Mouse (Mus musculus) c-Kit-positive CD71-positive TER-119-positive erythroid progenitor cells, embryonic 14.5 days (primary cell): ENCODE data around the gene Kctd2.
"Not testable (repeated sequence)": the region's sequence is repeated elsewhere in the genome, so short reads cannot be mapped to it uniquely, and the experiment has no call there.

ENCODE experiments used
- DNase-seq: peaks from one replicate; pipeline ENCODE4 v3.0.0-alpha.2; 2013; ENCODE audit warnings: low spot score

Kctd2 gene

GRCm38 (mm10) chr11:115419531-115420237 is at the start of gene Kctd2, which contains the start of gene Atp5h:
Kctd2 (plus strand) TSS chr11:115420128.
Atp5h (minus strand) TSS chr11:115419962.
- DNase-seq = peak; percentile 94

- DNase-seq = no peak
Measured at GRCm38 (mm10) chr11:115370368-115370767, 49.6 kb upstream of the Kctd2 start.

GRCm38 (mm10) chr11:115371354-115371753 is 48.6 kb upstream of the Kctd2 start:
- DNase-seq = no peak

- DNase-seq = no peak
Measured at GRCm38 (mm10) chr11:115372015-115372414, 47.9 kb upstream of the Kctd2 start.

GRCm38 (mm10) chr11:115372737-115373136 is 47.2 kb upstream of the Kctd2 start:
- DNase-seq = no peak

- DNase-seq = no peak
Measured at GRCm38 (mm10) chr11:115373805-115374694, 45.9 kb upstream of the Kctd2 start.

GRCm38 (mm10) chr11:115374695-115375425 is 45.1 kb upstream of the Kctd2 start:
- DNase-seq = no peak

- no peak for DNase-seq
Measured at GRCm38 (mm10) chr11:115376722-115377121, 43.2 kb upstream of the Kctd2 start.

- no peak for DNase-seq
Measured at GRCm38 (mm10) chr11:115377254-115377653, 42.7 kb upstream of the Kctd2 start.

- DNase-seq = no peak
Measured at GRCm38 (mm10) chr11:115377854-115378253, 42.1 kb upstream of the Kctd2 start.

GRCm38 (mm10) chr11:115381276-115381675 is 38.7 kb upstream of the Kctd2 start:
- no peak for DNase-seq

GRCm38 (mm10) chr11:115381743-115382539 is 38.0 kb upstream of the Kctd2 start, which contains the start of gene Cdr2l:
Cdr2l (plus strand) TSS chr11:115381916.
- DNase-seq = no peak

GRCm38 (mm10) chr11:115382891-115383290 is 37.0 kb upstream of the Kctd2 start:
- no peak for DNase-seq

- no peak for DNase-seq
Measured at GRCm38 (mm10) chr11:115383701-115384474, 36.0 kb upstream of the Kctd2 start.

GRCm38 (mm10) chr11:115384587-115384986 is 35.3 kb upstream of the Kctd2 start:
- no peak for DNase-seq

- not testable (repeated sequence) for DNase-seq
Measured at GRCm38 (mm10) chr11:115386859-115387258, 33.1 kb upstream of the Kctd2 start.

- DNase-seq = no peak
Measured at GRCm38 (mm10) chr11:115391358-115391757, 28.6 kb upstream of the Kctd2 start.

- no peak for DNase-seq
Measured at GRCm38 (mm10) chr11:115393721-115394325, 26.1 kb upstream of the Kctd2 start.

GRCm38 (mm10) chr11:115398085-115398484 is 21.8 kb upstream of the Kctd2 start:
- DNase-seq = no peak

GRCm38 (mm10) chr11:115400126-115400525 is 19.8 kb upstream of the Kctd2 start:
- no peak for DNase-seq
